Mouse (Mus musculus) Patski (cell line): ENCODE measurements around the gene Aebp2. TPM values are rescaled to one million over a fixed set of nuclear protein-coding genes. Genes with fewer than 3 reads are reported as not detected.
"Not testable (repeated sequence)": the region's sequence is repeated elsewhere in the genome, so short reads cannot be mapped to it uniquely, and the experiment has no call there.

Source experiments
- ATAC-seq: fragments of 100-300 bp; one replicate; pipeline ENCODE4 v1.8.0; 2021
- CTCF ChIA-PET: fragments of 350-600 bp; sonication (Branson Sonifier 250); formaldehyde crosslinking; loops from one replicate; lab custom pipeline; 2022; ENCODE audit warnings: inconsistent platforms; lab: Charles Lee
- POLR2A ChIA-PET: fragments of 350-600 bp; sonication (Branson Sonifier 250); formaldehyde crosslinking; loops from one replicate; lab custom pipeline; 2022; ENCODE audit warnings: antibody characterized with exemption, inconsistent platforms; lab: Charles Lee
- DNase-seq: peaks from one replicate; pipeline ENCODE4 v3.0.0-alpha.2; 2011; ENCODE audit warnings: low read depth, low spot score
- H3K27me3 ChIP-seq: fragments of 371-371 bp; one replicate; pipeline ENCODE4 v1.5.1; 2021
- CTCF ChIP-seq: fragments of 100-300 bp; IDR thresholded peaks from one replicate; pipeline ENCODE4 v1.5.1; 2021
- in situ Hi-C: fragments of 300-500 bp; cut with MboI; formaldehyde crosslinking; loops from 3 replicates; pipeline ENCODE4 v1.11.1; 2018; ENCODE audit warnings: low pct_unique_long_range_greater_than_20kb, mixed read lengths
- polyA plus RNA-seq: library from polyadenylated mRNA; unstranded; gene quantifications from one replicate; pipeline ENCODE4 v1.2.3, GENCODE M21; 2021

Aebp2 gene
- polyA plus RNA-seq, 1 experiment from 2014 or later = 68.5 TPM

GRCm38 (mm10) chr6:140593420-140594170 lies 28.9 kb upstream of the Aebp2 start:
- no peak for TF ChIP-seq CTCF
- ChIA-PET CTCF (interaction anchor here (1.0 kb wide), 2 partner anchors 17 to 118 kb away, joined by 3 read pairs; no protein-coding TSS in a partner anchor), POLR2A (no interaction called here)
- H3K27me3 ChIP-seq = no peaks in the 10 kb centered on the region
- DNase-seq (no peak), ATAC-seq (no peak)
- in situ Hi-C loops = no loop called here

GRCm38 (mm10) chr6:140595551-140595950 lies 26.9 kb upstream of the Aebp2 start:
- ATAC-seq, H3K27me3 ChIP-seq, in situ Hi-C loops, DNase-seq: not testable (repeated sequence)
- ChIA-PET CTCF (interaction anchor here (0.6 to 1.3 kb wide), 4 partner anchors 9 to 119 kb away, joined by 3 to 4 read pairs (median 4); no protein-coding TSS in a partner anchor), POLR2A (interaction anchor here (0.7 kb wide), 1 partner anchor 123 kb away, joined by 4 read pairs; no protein-coding TSS in a partner anchor)

- ATAC-seq (no peak), DNase-seq (no peak)
- no peaks in the 10 kb centered on the region for H3K27me3 ChIP-seq
- ChIA-PET POLR2A (no interaction called here), CTCF (no interaction called here)
- no peak for TF ChIP-seq CTCF
- in situ Hi-C loops = no loop called here
Observed at GRCm38 (mm10) chr6:140597381-140598329, 24.8 kb upstream of the Aebp2 start.

GRCm38 (mm10) chr6:140598516-140598915 lies 23.9 kb upstream of the Aebp2 start:
- ATAC-seq = no peak
- no peak for DNase-seq
- no peak for TF ChIP-seq CTCF
- ChIA-PET CTCF (interaction anchor here (1.0 kb wide), 1 partner anchor 11 kb away, joined by 3 read pairs; no protein-coding TSS in a partner anchor), POLR2A (no interaction called here)
- in situ Hi-C loops = no loop called here
- no peaks in the 10 kb centered on the region for H3K27me3 ChIP-seq

GRCm38 (mm10) chr6:140599337-140599736 lies 23.1 kb upstream of the Aebp2 start:
- ATAC-seq (no peak), DNase-seq (no peak)
- ChIA-PET POLR2A (no interaction called here), CTCF (interaction anchor here (0.7 to 1.0 kb wide), 3 partner anchors 10 to 113 kb away, joined by 3 read pairs; no protein-coding TSS in a partner anchor)
- in situ Hi-C loops = no loop called here
- no peaks in the 10 kb centered on the region for H3K27me3 ChIP-seq
- TF ChIP-seq CTCF = no peak

- POLR2A ChIA-PET, CTCF ChIA-PET, DNase-seq, ATAC-seq, H3K27me3 ChIP-seq, in situ Hi-C loops: not testable (repeated sequence)
Observed at GRCm38 (mm10) chr6:140600671-140601070, 21.8 kb upstream of the Aebp2 start.

- H3K27me3 ChIP-seq = no peaks in the 10 kb centered on the region
- DNase-seq = no peak
- in situ Hi-C loops = no loop called here
- POLR2A ChIA-PET = no interaction called here
- CTCF ChIA-PET = no interaction called here
- TF ChIP-seq CTCF = no peak
- ATAC-seq = no peak
Observed at GRCm38 (mm10) chr6:140601175-140601574, 21.3 kb upstream of the Aebp2 start.

GRCm38 (mm10) chr6:140603228-140603944 lies 19.1 kb upstream of the Aebp2 start:
- TF ChIP-seq CTCF = no peak
- H3K27me3 ChIP-seq = no peaks in the 10 kb centered on the region
- ChIA-PET CTCF (no interaction called here), POLR2A (no interaction called here)
- in situ Hi-C loops = no loop called here
- no peak for DNase-seq
- no peak for ATAC-seq

- POLR2A ChIA-PET, H3K27me3 ChIP-seq, DNase-seq, in situ Hi-C loops, ATAC-seq: not testable (repeated sequence)
- CTCF ChIA-PET = interaction anchor here (0.8 kb wide), 1 partner anchor 9 kb away, joined by 4 read pairs; no protein-coding TSS in a partner anchor
- TF ChIP-seq CTCF = peak; percentile 51
Observed at GRCm38 (mm10) chr6:140605173-140605572, 17.3 kb upstream of the Aebp2 start.

GRCm38 (mm10) chr6:140605732-140606131 lies 16.7 kb upstream of the Aebp2 start:
- no peak for ATAC-seq
- CTCF ChIA-PET = no interaction called here
- no peak for TF ChIP-seq CTCF

More at GRCm38 (mm10) chr6:140605732-140606131, 16.7 kb upstream of the Aebp2 start:
- H3K27me3 ChIP-seq = no peaks in the 10 kb centered on the region
- in situ Hi-C loops = no loop called here
- DNase-seq = no peak
- POLR2A ChIA-PET = no interaction called here
